Mouse (Mus musculus) stomach, postnatal 0 days (tissue): ENCODE data around the gene Gxylt1. TPM values are rescaled to one million over a fixed set of nuclear protein-coding genes. Genes with fewer than 3 reads are reported as not detected.
"Not testable (repeated sequence)": the region's sequence is repeated elsewhere in the genome, so short reads cannot be mapped to it uniquely, and the experiment has no call there.

ENCODE experiments used
- ATAC-seq: fragments of 200-750 bp; cut with Nextera tagmentation; 2 replicates; pipeline ENCODE4 v1.8.0; 2017; ENCODE audit not compliant: low FRiP score, low TSS enrichment
- DNase-seq: peaks from one replicate; pipeline ENCODE4 v3.0.0-alpha.2; 2016; ENCODE audit warnings: low spot score
- H3K27ac ChIP-seq: fragments of 300-500 bp; sonication (generic); replicated peaks from 2 replicates; pipeline ENCODE4 v1.5.1; 2014; ENCODE audit warnings: mild to moderate bottlenecking, control low read depth
- H3K27me3 ChIP-seq: fragments of 300-500 bp; sonication (generic); 2 replicates; pipeline ENCODE4 v1.6.1; 2014; ENCODE audit warnings: low read length; ENCODE audit not compliant: control insufficient read depth, insufficient read depth
- H3K36me3 ChIP-seq: fragments of 300-500 bp; sonication (generic); 2 replicates; pipeline ENCODE4 v1.6.1; 2014; ENCODE audit warnings: low read length, mixed read lengths; ENCODE audit not compliant: control insufficient read depth, insufficient read depth
- H3K4me1 ChIP-seq: fragments of 300-500 bp; sonication (generic); replicated peaks from 2 replicates; pipeline ENCODE4 v1.6.1; 2014; ENCODE audit warnings: antibody characterized with exemption; ENCODE audit not compliant: control insufficient read depth, insufficient read depth
- H3K4me2 ChIP-seq: fragments of 300-500 bp; sonication (generic); replicated peaks from 2 replicates; pipeline ENCODE4 v1.6.1; 2014; ENCODE audit warnings: low read depth, mild to moderate bottlenecking, control low read depth, moderate library complexity
- H3K4me3 ChIP-seq: fragments of 300-500 bp; sonication (generic); 2 replicates; pipeline ENCODE4 v1.5.1; 2014; ENCODE audit warnings: low read depth, low read length, control low read depth
- H3K9ac ChIP-seq: fragments of 300-500 bp; sonication (generic); 2 replicates; pipeline ENCODE4 v1.6.1; 2014; ENCODE audit warnings: mild to moderate bottlenecking, low read length, control low read depth, mixed read lengths
- H3K9me3 ChIP-seq: fragments of 300-500 bp; sonication (generic); 2 replicates; pipeline ENCODE4 v1.6.1; 2016; ENCODE audit warnings: low read length; ENCODE audit not compliant: control insufficient read depth
- CTCF ChIP-seq: IDR thresholded peaks from 2 replicates; pipeline ENCODE4 v1.5.1; 2016; ENCODE audit warnings: antibody characterized with exemption, low read depth, mild to moderate bottlenecking, moderate library complexity
- EP300 ChIP-seq: optimal IDR thresholded peaks from 2 replicates; pipeline ENCODE3; 2016; ENCODE audit warnings: antibody characterized with exemption
- WGBS: fragments of 180-500 bp; shearing (Covaris S2); extraction: QIAGEN DNeasy Blood & Tissue Kit; methylation state at CpG from one replicate; pipeline ENCODE4 v1.1.7; 2014; 5-methylcytosine and 5-hydroxymethylcytosine counted together
- polyA plus RNA-seq: library from polyadenylated mRNA; unstranded; fragments of >200 nt; fragmentation: Nextera tagmentation; extraction: Ambion mirVana; gene quantifications from 2 replicates; pipeline ENCODE4 v1.2.1, GENCODE M21; 2015

The Gxylt1 gene
- polyA plus RNA-seq: 5.2 and 5.7 TPM in 2 replicates

- under 1% methylated on average over 46 of the region's 93 CpGs for WGBS
- Histone ChIP-seq H3K9me3 (no peaks in the 10 kb centered on the region), H3K4me3 (peak within 1 kb of the TSS; percentile 84)
These were observed at the start of gene Gxylt1 for GRCm38 (mm10) chr15:93274679-93275583. Gxylt1 (minus strand) TSS chr15:93275179.

GRCm38 (mm10) chr15:93318781-93319180, 43.8 kb upstream of the Gxylt1 start:
- Histone ChIP-seq H3K27ac (peak overlapping the region; percentile 58; the same call in 1 of the 2 replicates), H3K4me3 (no peak overlapping the region), H3K9me3 (no peaks in the 10 kb centered on the region), H3K36me3 (no peaks in the 10 kb centered on the region), H3K9ac (no peak overlapping the region), H3K27me3 (no peaks in the 10 kb centered on the region), H3K4me1 (no peaks in the 10 kb centered on the region), H3K4me2 (no peak overlapping the region)
- peak; percentile 99 for ATAC-seq
- TF ChIP-seq CTCF: no peak
- peak; percentile 63 for DNase-seq
- WGBS: 89% methylated on average over 1 of the region's 1 CpGs

More at GRCm38 (mm10) chr15:93274679-93275583, at the start of gene Gxylt1:
- H3K4me2 ChIP-seq: peak within 1 kb of the TSS; percentile 87
- no peaks in the 10 kb centered on the region for H3K36me3 ChIP-seq
- ATAC-seq: peak; percentile 96
- no peaks in the 10 kb centered on the region for H3K27me3 ChIP-seq
- no peak for TF ChIP-seq EP300
- TF ChIP-seq CTCF: no peak
- DNase-seq: peak; percentile 100
- H3K9ac ChIP-seq: peak within 1 kb of the TSS; percentile 90
- H3K4me1 ChIP-seq: peaks cover 4% of the 10 kb centered on the region; the same call in 1 of the 2 replicates
- H3K27ac ChIP-seq: peak within 1 kb of the TSS; percentile 94

- H3K4me2 ChIP-seq, H3K9me3 ChIP-seq, H3K27me3 ChIP-seq, H3K4me1 ChIP-seq, H3K4me3 ChIP-seq, H3K36me3 ChIP-seq, H3K9ac ChIP-seq, DNase-seq, H3K27ac ChIP-seq, ATAC-seq: not testable (repeated sequence)
- 96% methylated on average over 4 of the region's 4 CpGs for WGBS
These were observed 35.3 kb upstream of the Gxylt1 start for GRCm38 (mm10) chr15:93310304-93310703.

GRCm38 (mm10) chr15:93298197-93298596, 23.2 kb upstream of the Gxylt1 start:
- Histone ChIP-seq H3K9ac (no peak overlapping the region), H3K4me2 (no peak overlapping the region), H3K4me3 (no peak overlapping the region), H3K9me3 (no peaks in the 10 kb centered on the region), H3K36me3 (no peaks in the 10 kb centered on the region), H3K4me1 (no peaks in the 10 kb centered on the region), H3K27me3 (no peaks in the 10 kb centered on the region), H3K27ac (no peak overlapping the region)
- DNase-seq (no peak), ATAC-seq (no peak)
- WGBS: 57% methylated on average over 2 of the region's 2 CpGs
- TF ChIP-seq CTCF (no peak), EP300 (no peak)

- DNase-seq: no peak
- Histone ChIP-seq H3K4me1 (no peaks in the 10 kb centered on the region), H3K27me3 (no peaks in the 10 kb centered on the region), H3K27ac (no peak overlapping the region), H3K4me3 (no peak overlapping the region), H3K4me2 (no peak overlapping the region), H3K9me3 (no peaks in the 10 kb centered on the region), H3K36me3 (no peaks in the 10 kb centered on the region), H3K9ac (no peak overlapping the region)
- ATAC-seq: 0 out of 2 replicates have a peak, but pooled peaks have one; percentile 32
- TF ChIP-seq EP300: no peak
- TF ChIP-seq CTCF: no peak
- WGBS: 55% methylated on average over 11 of the region's 11 CpGs
These were observed 19.5 kb upstream of the Gxylt1 start for GRCm38 (mm10) chr15:93294483-93294882.

GRCm38 (mm10) chr15:93288321-93288720, 13.3 kb upstream of the Gxylt1 start:
- Histone ChIP-seq H3K9me3 (no peaks in the 10 kb centered on the region), H3K27ac (0 out of 2 replicates have a peak overlapping the region, but pooled peaks have one; percentile 30), H3K4me1 (no peaks in the 10 kb centered on the region), H3K9ac (no peak overlapping the region), H3K4me2 (no peak overlapping the region), H3K4me3 (no peak overlapping the region), H3K27me3 (no peaks in the 10 kb centered on the region), H3K36me3 (no peaks in the 10 kb centered on the region)
- 88% methylated on average over 4 of the region's 4 CpGs for WGBS
- no peak for DNase-seq
- TF ChIP-seq EP300 (no peak), CTCF (no peak)
- no peak for ATAC-seq
